Mouse (Mus musculus) frontal cortex, postnatal 14 days (tissue): Measurements from ENCODE around the gene Dlg1.
A peak's percentile ranks its signal among the peaks of the same experiment; 100 is the strongest.

Experiments used
- DNase-seq, 2 experiments: peaks; one replicate each; pipeline ENCODE4 v3.0.0; 2022; ENCODE audit warnings: low spot score in 2 of 2

Gene Dlg1

GRCm38 (mm10) chr16:31844246-31844645 lies 181.0 kb downstream of the Dlg1 start:
- DNase-seq: no peak

GRCm38 (mm10) chr16:31846763-31847162 lies 183.5 kb downstream of the Dlg1 start:
- DNase-seq: no peak

DNA sequence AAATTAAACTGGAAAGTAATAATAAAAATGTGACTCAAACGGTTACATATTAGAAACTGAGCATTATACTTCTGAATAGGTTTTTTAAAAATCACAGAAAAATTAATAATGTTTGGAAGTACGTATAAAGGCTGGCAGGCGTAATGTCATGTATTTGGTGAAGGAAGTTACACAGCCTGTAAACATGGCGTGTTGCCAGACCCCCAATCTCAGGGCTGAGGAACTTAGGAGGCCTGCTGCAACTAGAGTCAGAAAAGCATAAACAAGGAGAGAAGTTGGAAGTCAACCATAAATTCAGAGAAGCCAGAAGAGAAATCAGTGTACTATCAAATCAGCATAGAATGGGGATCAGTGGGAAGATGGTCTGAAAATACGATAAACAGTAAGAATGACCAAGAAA lies 200.7 kb downstream of the Dlg1 start:
- no peak for DNase-seq

GRCm38 (mm10) chr16:31865242-31865641 lies 202.0 kb downstream of the Dlg1 start:
- DNase-seq: no peak

DNA sequence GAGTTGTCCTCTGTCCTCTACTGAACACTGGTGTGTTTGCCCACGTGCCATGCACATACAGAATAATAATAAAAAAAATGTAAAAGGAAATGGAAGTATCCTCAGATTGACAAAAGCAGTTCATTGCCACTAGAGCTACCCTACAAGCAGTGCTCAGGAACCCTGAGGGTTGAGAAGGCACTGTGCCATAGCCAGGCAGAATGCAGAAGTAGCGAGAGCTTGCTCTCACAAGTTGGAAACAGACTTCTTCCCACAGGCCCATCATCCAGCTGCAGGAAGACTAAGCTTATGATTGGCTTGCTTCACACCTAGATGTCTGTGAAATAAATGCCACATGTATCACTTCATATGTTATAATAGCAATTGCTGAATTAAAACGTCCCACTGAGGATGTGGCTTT lies 203.7 kb downstream of the Dlg1 start:
- DNase-seq: no peak

DNA sequence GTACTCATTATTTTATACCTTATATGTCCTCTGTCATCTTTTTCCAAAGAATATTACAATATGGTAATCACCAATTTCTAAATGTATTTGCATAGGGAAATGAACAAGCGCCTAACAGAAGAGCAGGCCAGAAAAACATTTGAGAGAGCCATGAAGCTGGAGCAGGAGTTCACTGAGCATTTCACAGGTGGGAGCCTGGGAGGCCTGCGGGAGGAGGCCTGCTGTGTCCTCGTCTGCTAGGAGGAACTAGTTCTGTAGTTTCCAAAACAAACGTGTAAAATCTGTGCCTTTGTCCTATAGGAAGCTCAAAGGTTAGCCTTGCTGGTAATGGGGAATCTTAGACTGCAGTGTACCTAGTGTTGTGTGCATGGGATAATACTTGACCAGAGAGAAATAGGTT lies 204.5 kb downstream of the Dlg1 start:
- DNase-seq: no peak

DNA sequence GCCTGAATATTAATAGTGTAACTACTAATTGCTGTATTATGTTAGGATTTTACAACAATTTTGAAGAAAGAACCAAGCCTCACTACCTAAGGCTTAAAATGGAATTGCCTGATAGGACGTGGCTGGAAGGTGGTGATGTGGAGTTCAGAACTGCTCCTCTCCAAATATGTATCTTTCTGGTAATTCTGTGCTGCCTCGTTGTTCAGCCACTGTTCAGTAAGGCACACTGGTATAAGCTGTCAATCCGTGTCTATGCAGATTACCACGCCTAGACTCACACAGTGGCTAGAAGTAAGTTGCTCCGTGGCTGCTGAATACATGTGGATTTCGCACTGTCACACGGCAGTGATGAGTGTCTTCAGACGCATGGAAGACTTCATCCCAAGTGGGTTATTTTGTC lies 210.5 kb downstream of the Dlg1 start:
- no peak for DNase-seq

DNA sequence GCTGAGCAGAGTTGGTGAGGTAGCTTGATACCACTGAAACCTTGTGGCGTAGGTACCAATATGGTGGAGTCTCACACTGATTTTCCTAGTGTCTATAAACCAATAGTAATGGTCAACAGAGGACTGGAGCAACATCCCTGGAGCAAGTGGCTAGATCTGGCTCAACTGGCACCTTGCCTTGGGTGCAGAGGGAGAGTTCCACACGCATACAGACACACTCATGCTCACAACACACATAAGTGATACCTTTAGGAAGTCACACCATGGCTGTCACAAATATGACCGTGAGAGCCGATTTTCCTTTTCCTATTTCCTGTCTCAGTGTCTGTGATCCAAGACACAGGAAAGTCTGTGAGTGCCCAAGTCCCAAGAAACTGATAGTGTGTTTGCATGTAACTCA lies 212.1 kb downstream of the Dlg1 start:
- DNase-seq: peak in 1 of 2 experiments; percentile 16

- peak; percentile 55 to 61 for DNase-seq
Measured at GRCm38 (mm10) chr16:31876386-31876785, 213.1 kb downstream of the Dlg1 start.

- peak in 1 of 2 experiments; percentile 3 for DNase-seq
Measured at GRCm38 (mm10) chr16:31878052-31878451, 214.8 kb downstream of the Dlg1 start.

DNA sequence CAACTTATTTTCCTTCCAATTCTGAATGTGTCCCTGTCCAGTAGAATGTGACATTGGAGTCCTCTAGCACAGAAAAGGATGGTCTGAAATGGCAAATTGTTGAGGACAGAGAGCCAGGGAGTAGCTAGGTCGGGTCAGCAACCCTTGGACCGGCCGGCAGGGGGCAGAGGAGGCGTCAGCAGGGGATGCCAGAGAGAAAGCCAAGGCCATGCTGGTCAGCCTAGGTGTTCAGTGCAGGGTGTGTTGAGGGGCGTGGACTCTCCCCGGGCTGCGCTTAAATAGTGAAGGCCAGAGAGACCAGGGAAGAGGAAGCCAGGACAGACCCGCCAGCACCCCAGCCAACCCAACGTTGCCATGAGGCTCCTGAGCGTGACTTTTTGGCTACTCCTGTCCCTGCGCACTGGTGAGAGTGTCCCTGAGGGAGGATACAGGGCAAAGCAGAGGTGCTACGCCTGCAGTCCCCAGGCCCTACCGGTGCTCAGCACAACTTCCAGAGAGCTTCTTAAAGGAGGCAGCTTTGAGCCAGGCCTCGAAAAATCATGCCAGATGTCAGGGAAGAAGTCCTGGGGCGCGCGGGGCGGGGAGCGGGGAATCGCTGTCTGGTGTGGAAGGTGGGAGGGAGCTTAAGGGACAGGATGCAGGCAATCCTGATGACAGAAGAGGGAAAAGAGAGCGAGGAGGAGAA lies 215.5 kb downstream of the Dlg1 start, which contains the start of gene Meltf:
Meltf (plus strand) TSS at position 238 of the 685 bp plus-strand sequence.
- peak; percentile 35 to 60 for DNase-seq

DNA sequence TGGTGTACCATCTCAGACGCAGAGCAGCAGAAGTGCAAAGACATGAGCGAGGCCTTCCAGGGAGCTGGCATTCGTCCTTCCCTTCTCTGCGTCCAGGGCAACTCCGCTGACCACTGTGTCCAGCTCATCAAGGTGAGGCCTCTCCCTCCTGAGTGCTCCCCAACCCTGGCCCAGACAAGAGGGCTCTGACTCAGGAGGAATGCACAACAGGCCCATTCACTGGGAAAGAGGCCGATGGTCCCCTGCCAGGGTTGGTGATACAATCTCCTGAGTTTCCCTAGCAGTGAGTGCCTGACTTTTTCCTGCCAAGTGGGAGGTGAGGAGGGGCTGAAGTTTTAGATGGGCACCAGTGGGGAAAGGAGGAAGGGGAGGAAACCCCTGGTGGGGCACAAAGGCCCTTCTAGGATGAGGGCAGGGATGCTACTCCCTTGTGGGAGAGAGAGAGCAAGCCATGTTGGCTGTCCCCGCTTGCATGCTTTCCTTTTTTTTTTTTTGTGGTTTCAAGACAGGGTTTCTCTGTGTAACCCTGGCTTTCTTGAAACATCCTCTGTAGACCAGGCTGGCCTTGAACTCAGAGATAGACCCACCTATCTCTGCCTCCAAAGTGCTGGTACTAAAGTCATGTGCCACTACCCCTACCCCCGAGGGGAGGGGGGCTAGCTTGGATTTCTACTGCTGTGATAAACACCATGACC lies 217.1 kb downstream of the Dlg1 start:
- no peak for DNase-seq

- DNase-seq: no peak
Measured at GRCm38 (mm10) chr16:31882381-31882908, 219.2 kb downstream of the Dlg1 start.

DNA sequence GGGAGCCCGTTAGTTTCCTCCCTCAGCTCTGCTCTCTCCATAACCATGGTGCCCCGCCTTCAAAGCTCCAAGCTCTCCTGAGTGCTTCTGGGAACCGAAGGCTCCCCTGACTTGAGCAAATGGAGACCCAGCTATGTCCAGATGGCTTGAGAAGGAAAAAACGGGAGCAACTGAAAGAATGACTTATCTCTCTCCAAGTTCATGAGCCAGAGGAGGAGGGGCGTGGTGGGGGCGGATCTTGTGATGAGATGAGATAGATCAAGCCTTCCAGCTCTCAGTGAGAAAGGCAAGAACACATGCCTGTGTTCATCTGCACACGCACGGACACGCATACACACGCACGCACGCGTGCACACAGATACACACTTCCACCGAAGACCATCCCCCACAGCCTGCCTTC lies 220.1 kb downstream of the Dlg1 start:
- no peak for DNase-seq

- DNase-seq: no peak
Measured at GRCm38 (mm10) chr16:31883902-31884301, 220.7 kb downstream of the Dlg1 start.

- no peak for DNase-seq
Measured at GRCm38 (mm10) chr16:31890907-31891306, 227.7 kb downstream of the Dlg1 start.

- no peak for DNase-seq
Measured at GRCm38 (mm10) chr16:31893396-31894141, 230.3 kb downstream of the Dlg1 start.

- DNase-seq: peak; percentile 61 to 64
Measured at GRCm38 (mm10) chr16:31896971-31897774, 233.9 kb downstream of the Dlg1 start.

DNA sequence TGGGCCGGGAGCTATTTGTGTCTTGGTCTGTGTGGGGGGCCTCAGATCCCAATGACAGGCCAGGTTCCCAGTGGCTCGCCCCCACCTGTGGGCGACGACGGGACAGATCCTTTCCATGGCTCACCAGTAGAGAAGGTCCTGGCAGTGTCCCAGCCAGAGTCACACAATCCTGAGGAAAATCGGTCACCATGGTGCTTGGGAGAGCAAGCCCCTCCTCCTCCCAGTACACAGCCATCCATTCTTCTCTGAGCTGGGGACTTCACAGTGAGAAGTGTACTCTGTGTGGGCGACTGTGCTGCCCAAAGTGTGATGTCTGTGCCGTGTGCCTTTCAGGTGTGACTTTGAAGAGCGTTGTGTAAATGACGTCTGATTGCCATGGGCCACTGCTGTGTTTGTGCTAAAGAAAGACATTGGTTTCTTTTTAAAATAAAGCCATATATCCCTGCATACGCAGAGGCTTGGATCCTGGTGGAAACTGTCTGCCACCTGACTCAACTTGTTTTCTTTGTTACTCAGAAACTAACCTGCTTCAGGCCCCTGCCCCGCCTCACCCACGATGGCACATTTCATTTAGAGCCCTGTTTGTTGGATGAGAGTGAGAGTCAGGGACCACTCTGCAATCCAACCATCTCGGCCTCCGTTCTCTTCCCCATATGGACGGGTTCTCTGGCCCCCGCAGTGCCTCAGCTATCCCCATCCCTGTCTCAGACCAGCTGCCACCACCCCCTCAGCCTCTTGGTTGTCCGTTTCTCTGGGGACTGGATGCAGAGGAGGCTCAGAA lies 235.5 kb downstream of the Dlg1 start:
- peak; percentile 74 to 82 for DNase-seq

GRCm38 (mm10) chr16:31901886-31902285 lies 238.6 kb downstream of the Dlg1 start:
- DNase-seq: no peak

DNA sequence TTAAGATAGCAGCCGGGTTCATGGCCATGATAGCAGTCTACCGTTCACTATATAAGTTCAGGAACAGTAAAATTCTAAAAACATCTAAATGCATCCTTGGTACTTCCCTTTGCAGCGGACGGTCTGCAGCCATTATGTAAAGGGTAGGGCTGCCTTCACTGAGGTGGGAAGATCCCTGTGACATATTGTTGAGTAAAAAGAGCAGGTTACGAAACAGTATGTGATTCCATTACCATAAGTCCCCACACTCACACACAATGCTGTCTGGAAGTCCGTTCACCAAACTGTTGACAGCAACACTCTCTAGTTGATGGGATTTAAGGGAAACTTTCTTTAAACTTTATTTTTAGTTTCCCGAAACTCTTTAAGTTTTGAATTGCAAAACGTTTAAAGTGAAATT lies 240.0 kb downstream of the Dlg1 start:
- no peak for DNase-seq
